10 mouse cellular contexts compared by ENCODE assay signal in genomic region chr5:23284884-23285283, GRCm38 (mm10).
DNase-seq lines count a peak whose midpoint lies in the region; ATAC-seq lines count a peak whose summit lies in the region.
"Had no signal": no experiment of that assay in that cellular context is flagged by ENCODE, and none has a peak within 500 bp of the region (broad histone marks: within the 10 kb centered on the region; RNA-seq: fewer than 3 reads in every experiment).

No protein-coding gene starts in this region.

- no peak overlapping the region for H3K9ac ChIP-seq in forebrain, embryonic 15.5 days (replicated peaks)
- no peak overlapping the region for H3K9ac ChIP-seq in forebrain, embryonic 11.5 days (ENCODE audit: low read length)
- H3K9ac ChIP-seq in forebrain, embryonic 16.5 days (replicated peaks; ENCODE audit: low read depth, low read length), result no peak overlapping the region

- H3K4me3 ChIP-seq in forebrain, embryonic 15.5 days, result no peak overlapping the region
- H3K4me3 ChIP-seq in forebrain, embryonic 11.5 days (ENCODE audit: low read depth, low read length), result no peak overlapping the region
- H3K4me3 ChIP-seq in forebrain, embryonic 16.5 days (replicated peaks; ENCODE audit: low read length), result no peak overlapping the region

- H3K9me3 ChIP-seq in forebrain, embryonic 15.5 days, result no peaks in the 10 kb centered on the region
- no peaks in the 10 kb centered on the region for H3K9me3 ChIP-seq in forebrain, embryonic 11.5 days (ENCODE audit: control insufficient read depth, low read length)
- H3K9me3 ChIP-seq in forebrain, embryonic 16.5 days (ENCODE audit: control insufficient read depth, low read length), result no peaks in the 10 kb centered on the region
- H3K9me3 ChIP-seq: G1E had no signal

- DNase-seq in forebrain, embryonic 11.5 days (ENCODE audit: low spot score), result no peak
- peak; percentile 1 for DNase-seq in lung, postnatal 25 days (ENCODE audit: low spot score)
- no peak for DNase-seq in lung, postnatal 14 days
- DNase-seq in splenic B cell, adult 2 months (ENCODE audit: low read depth, low spot score), result peak; percentile 64
- DNase-seq in ovary, adult 18-20 months (ENCODE audit: low spot score), result no peak
- DNase-seq in ovary, postnatal 14 days (ENCODE audit: low spot score), result no peak

- H3K4me2 ChIP-seq in forebrain, embryonic 15.5 days (replicated peaks), result no peak overlapping the region
- H3K4me2 ChIP-seq in forebrain, embryonic 11.5 days (ENCODE audit: low read depth, low read length, severe bottlenecking), result no peak overlapping the region
- no peak overlapping the region for H3K4me2 ChIP-seq in forebrain, embryonic 16.5 days (ENCODE audit: low read length)

- H3K36me3 ChIP-seq in forebrain, embryonic 15.5 days, result no peaks in the 10 kb centered on the region
- H3K36me3 ChIP-seq in forebrain, embryonic 11.5 days (ENCODE audit: control insufficient read depth, insufficient read depth, low read length), result no peaks in the 10 kb centered on the region
- H3K36me3 ChIP-seq in forebrain, embryonic 16.5 days (ENCODE audit: control insufficient read depth, insufficient read depth), result no peaks in the 10 kb centered on the region
- no peaks in the 10 kb centered on the region for H3K36me3 ChIP-seq in splenic B cell, adult 2 months (ENCODE audit: control insufficient read depth, insufficient read depth, low read length, poor library complexity, severe bottlenecking)
- H3K36me3 ChIP-seq: G1E had no signal

- H3K27ac ChIP-seq in forebrain, embryonic 15.5 days (replicated peaks), result no peak overlapping the region
- H3K27ac ChIP-seq in forebrain, embryonic 11.5 days (ENCODE audit: low read depth, low read length), result no peak overlapping the region
- no peak overlapping the region for H3K27ac ChIP-seq in forebrain, embryonic 16.5 days (ENCODE audit: low read length)
- H3K27ac ChIP-seq: macrophage had no signal

- ATAC-seq in forebrain, embryonic 15.5 days (replicated peaks), result 0 out of 2 replicates have a peak, but pooled peaks have one; percentile 35
- ATAC-seq in forebrain, embryonic 11.5 days (replicated peaks; ENCODE audit: low FRiP score), result no peak
- ATAC-seq in forebrain, embryonic 16.5 days, result 0 out of 2 replicates have a peak, but pooled peaks have one; percentile 38

- 25% methylated on average over 3 of the region's 3 CpGs for WGBS in forebrain, embryonic 15.5 days
- WGBS in forebrain, embryonic 11.5 days, result 25% methylated on average over 3 of the region's 3 CpGs
- WGBS in forebrain, embryonic 16.5 days, result 19% methylated on average over 3 of the region's 3 CpGs

- H3K4me1 ChIP-seq in forebrain, embryonic 15.5 days, result no peaks in the 10 kb centered on the region
- no peaks in the 10 kb centered on the region for H3K4me1 ChIP-seq in forebrain, embryonic 11.5 days (replicated peaks; ENCODE audit: control insufficient read depth, insufficient read depth, low read length)
- no peaks in the 10 kb centered on the region for H3K4me1 ChIP-seq in forebrain, embryonic 16.5 days (replicated peaks; ENCODE audit: control insufficient read depth, insufficient read depth, low read length)

- no peaks in the 10 kb centered on the region for H3K27me3 ChIP-seq in forebrain, embryonic 15.5 days
- H3K27me3 ChIP-seq in forebrain, embryonic 11.5 days (ENCODE audit: control insufficient read depth, insufficient read depth, low read length), result no peaks in the 10 kb centered on the region
- no peaks in the 10 kb centered on the region for H3K27me3 ChIP-seq in forebrain, embryonic 16.5 days (replicated peaks; ENCODE audit: control insufficient read depth, insufficient read depth, low read length)
- no peaks in the 10 kb centered on the region for H3K27me3 ChIP-seq in splenic B cell, adult 2 months (ENCODE audit: control insufficient read depth, insufficient read depth, low read length, poor library complexity, severe bottlenecking)

Comparison
In these comparisons a context has a peak if more than half of its experiments do, and no peak if none do; other contexts are left out.
1. DNase-seq: peak in lung, postnatal 25 days (single experiment) and splenic B cell, adult 2 months (single experiment); none in forebrain, embryonic 11.5 days (single experiment), lung, postnatal 14 days (single experiment), ovary, adult 18-20 months (single experiment) and ovary, postnatal 14 days (single experiment).